ENCODE assay signal across 10 mouse cellular contexts in the genomic region with DNA sequence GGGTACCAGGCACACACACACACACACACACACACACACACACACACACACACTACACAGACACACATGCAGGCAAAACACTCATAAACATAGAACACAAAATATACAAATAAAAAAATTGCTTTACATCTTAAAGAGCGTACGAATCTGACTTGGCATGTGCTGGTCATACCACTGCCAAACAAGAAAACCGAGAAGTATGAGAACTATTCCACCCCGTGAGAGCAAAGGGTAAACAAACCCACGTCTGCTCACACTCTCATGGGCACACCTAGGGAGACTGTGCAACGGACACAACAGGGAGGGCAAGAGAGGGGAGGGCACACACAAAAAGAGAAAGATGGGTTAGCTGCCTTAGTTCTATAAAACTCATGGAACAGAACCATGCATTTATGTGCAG. TPM values are rescaled to one million over a fixed set of nuclear protein-coding genes. Genes with fewer than 3 reads are reported as not detected.
DNase-seq lines count a peak whose midpoint lies in the region; ATAC-seq and TF ChIP-seq lines count a peak whose summit lies in the region.
"Had no signal": no experiment of that assay in that cellular context is flagged by ENCODE, and none has a peak within 500 bp of the region (broad histone marks: within the 10 kb centered on the region; RNA-seq: fewer than 3 reads in every experiment).

No protein-coding gene starts in this region.

- no peak overlapping the region for H3K27ac ChIP-seq in kidney, adult 2 months (ENCODE audit: insufficient read depth, low read depth, low read length)
- peak overlapping the region; percentile 92 for H3K27ac ChIP-seq in embryonic facial prominence, embryonic 13.5 days
- peak overlapping the region; percentile 97 for H3K27ac ChIP-seq in hindbrain, embryonic 14.5 days
- H3K27ac ChIP-seq in neural tube, embryonic 12.5 days = no peak overlapping the region

- peak; percentile 48 for DNase-seq in kidney, adult 2 months
- DNase-seq in kidney, postnatal 14 days = no peak
- DNase-seq in hindbrain, embryonic 14.5 days (ENCODE audit: low spot score) = no peak
- no peak for DNase-seq in layer of hippocampus, postnatal 25 days (ENCODE audit: extremely low spot score in 1 of 2, low spot score in 1 of 2)
- no peak for DNase-seq in thymus, adult 18-20 months
- DNase-seq: lung, postnatal 36 days had no signal

- H3K27me3 ChIP-seq in kidney, adult 2 months (replicated peaks; ENCODE audit: control insufficient read depth, insufficient read depth, low read length) = no peaks in the 10 kb centered on the region
- no peaks in the 10 kb centered on the region for H3K27me3 ChIP-seq in embryonic facial prominence, embryonic 13.5 days
- H3K27me3 ChIP-seq in hindbrain, embryonic 14.5 days (ENCODE audit: control insufficient read depth, insufficient read depth, low read length) = no peaks in the 10 kb centered on the region
- H3K27me3 ChIP-seq in neural tube, embryonic 12.5 days (replicated peaks) = no peaks in the 10 kb centered on the region

- 18% methylated on average over 6 of the region's 6 CpGs for WGBS in kidney, adult 2 months
- 36% methylated on average over 6 of the region's 6 CpGs for WGBS in embryonic facial prominence, embryonic 13.5 days
- WGBS in hindbrain, embryonic 14.5 days = 59% methylated on average over 6 of the region's 6 CpGs
- WGBS in neural tube, embryonic 12.5 days = 75% methylated on average over 6 of the region's 6 CpGs

- TF ChIP-seq POLR2A in kidney, adult 2 months (IDR thresholded peaks at IDR 0.05; ENCODE audit: low read depth, low read length) = no peak

- no peak for ATAC-seq in embryonic facial prominence, embryonic 13.5 days (ENCODE audit: insufficient number of reproducible peaks, insufficient read depth, low FRiP score, low TSS enrichment, low read depth)
- no peak for ATAC-seq in hindbrain, embryonic 14.5 days (ENCODE audit: low FRiP score)
- no peak for ATAC-seq in neural tube, embryonic 12.5 days (ENCODE audit: low FRiP score, low read depth)
- no peak for ATAC-seq in erythroid progenitor cell, adult 5-6 weeks (replicated peaks; ENCODE audit: low FRiP score, poor library complexity, severe bottlenecking)

- no peaks in the 10 kb centered on the region for H3K9me3 ChIP-seq in embryonic facial prominence, embryonic 13.5 days
- H3K9me3 ChIP-seq in hindbrain, embryonic 14.5 days (ENCODE audit: control insufficient read depth, low read length) = no peaks in the 10 kb centered on the region
- no peaks in the 10 kb centered on the region for H3K9me3 ChIP-seq in neural tube, embryonic 12.5 days

- no peak overlapping the region for H3K4me3 ChIP-seq in kidney, adult 2 months (ENCODE audit: insufficient read depth, low read depth, low read length)
- H3K4me3 ChIP-seq in embryonic facial prominence, embryonic 13.5 days = peak overlapping the region; percentile 43
- H3K4me3 ChIP-seq in hindbrain, embryonic 14.5 days (replicated peaks; ENCODE audit: low read length) = peak overlapping the region; percentile 36
- peak overlapping the region; percentile 36 for H3K4me3 ChIP-seq in neural tube, embryonic 12.5 days

- H3K36me3 ChIP-seq in kidney, adult 2 months (ENCODE audit: control insufficient read depth, insufficient read depth, low read length) = no peaks in the 10 kb centered on the region; the same call in 1 of the 2 replicates
- peaks cover 33% of the 10 kb centered on the region for H3K36me3 ChIP-seq in embryonic facial prominence, embryonic 13.5 days
- H3K36me3 ChIP-seq in hindbrain, embryonic 14.5 days (replicated peaks; ENCODE audit: control insufficient read depth, insufficient read depth) = peaks cover 27% of the 10 kb centered on the region
- H3K36me3 ChIP-seq in neural tube, embryonic 12.5 days = peaks cover 37% of the 10 kb centered on the region

- no peak for TF ChIP-seq CTCF in kidney, adult 2 months (conservative IDR thresholded peaks at IDR 0.05; ENCODE audit: insufficient read depth, insufficient read length, low read depth, low read length)

- H3K9ac ChIP-seq in embryonic facial prominence, embryonic 13.5 days = peak overlapping the region; percentile 73
- peak overlapping the region; percentile 71 for H3K9ac ChIP-seq in hindbrain, embryonic 14.5 days
- H3K9ac ChIP-seq in neural tube, embryonic 12.5 days = peak overlapping the region; percentile 61; the same call in 1 of the 2 replicates

- H3K4me1 ChIP-seq in kidney, adult 2 months (ENCODE audit: control insufficient read depth, insufficient read depth, low read length) = peaks cover 22% of the 10 kb centered on the region
- peaks cover 44% of the 10 kb centered on the region for H3K4me1 ChIP-seq in embryonic facial prominence, embryonic 13.5 days
- H3K4me1 ChIP-seq in hindbrain, embryonic 14.5 days (replicated peaks; ENCODE audit: control insufficient read depth, insufficient read depth, low read length) = peaks cover 34% of the 10 kb centered on the region
- peaks cover 36% of the 10 kb centered on the region for H3K4me1 ChIP-seq in neural tube, embryonic 12.5 days

- peak overlapping the region; percentile 85 for H3K4me2 ChIP-seq in embryonic facial prominence, embryonic 13.5 days
- peak overlapping the region; percentile 73 for H3K4me2 ChIP-seq in hindbrain, embryonic 14.5 days (replicated peaks)
- peak overlapping the region; percentile 88 for H3K4me2 ChIP-seq in neural tube, embryonic 12.5 days (replicated peaks)

RNA-seq across cellular contexts. Expression of gene Ddr1, which starts 7.7 kb away (rescaled TPM):
- polyA plus RNA-seq in kidney, adult 2 months (2012; rRNA removed) = 91.2 and 109 TPM in 2 replicates
- 65.8 and 69.4 TPM in 2 replicates for polyA plus RNA-seq in embryonic facial prominence, embryonic 13.5 days (2015; fragmentation: Nextera tagmentation; extraction: Ambion mirVana)
- 62.7 and 72.5 TPM in 2 replicates for polyA plus RNA-seq in hindbrain, embryonic 14.5 days (2014; fragmentation: Nextera tagmentation; extraction: Ambion mirVana)
- 170 and 172 TPM in 2 replicates for polyA plus RNA-seq in neural tube, embryonic 12.5 days (2016; fragmentation: Nextera tagmentation; extraction: Ambion mirVana)
- total RNA-seq in layer of hippocampus, postnatal 25 days (2021) = 10 to 100 TPM; 78.5 to 82.0 TPM
- not detected in 2 replicates for total RNA-seq in erythroid progenitor cell, adult 5-6 weeks (2015; ENCODE audit: low replicate concordance)
- 0.26 TPM in 1 of 2 replicates, not detected in the other for total RNA-seq in erythroid progenitor cell, adult 5-6 weeks (2017; ENCODE audit: low replicate concordance)

RNA-seq across cellular contexts. Expression of gene Gtf2h4, which starts 23.2 kb away (rescaled TPM):
- 28.7 and 29.1 TPM in 2 replicates for polyA plus RNA-seq in kidney, adult 2 months (2012; rRNA removed)
- 39.2 and 48.6 TPM in 2 replicates for polyA plus RNA-seq in embryonic facial prominence, embryonic 13.5 days (2015; fragmentation: Nextera tagmentation; extraction: Ambion mirVana)
- 21.3 and 22.8 TPM in 2 replicates for polyA plus RNA-seq in hindbrain, embryonic 14.5 days (2014; fragmentation: Nextera tagmentation; extraction: Ambion mirVana)
- polyA plus RNA-seq in neural tube, embryonic 12.5 days (2016; fragmentation: Nextera tagmentation; extraction: Ambion mirVana) = 35.8 and 36.9 TPM in 2 replicates
- total RNA-seq in layer of hippocampus, postnatal 25 days (2021) = 10 to 100 TPM; 30.2 to 33.7 TPM
- 1.1 and 2.5 TPM in 2 replicates for total RNA-seq in erythroid progenitor cell, adult 5-6 weeks (2015; ENCODE audit: low replicate concordance)
- total RNA-seq in erythroid progenitor cell, adult 5-6 weeks (2017; ENCODE audit: low replicate concordance) = 3.6 and 6.3 TPM in 2 replicates

RNA-seq across cellular contexts. Expression of gene Vars2, which starts 29.3 kb away (rescaled TPM):
- 21.5 and 31.3 TPM in 2 replicates for polyA plus RNA-seq in kidney, adult 2 months (2012; rRNA removed)
- 15.9 and 17.4 TPM in 2 replicates for polyA plus RNA-seq in embryonic facial prominence, embryonic 13.5 days (2015; fragmentation: Nextera tagmentation; extraction: Ambion mirVana)
- polyA plus RNA-seq in hindbrain, embryonic 14.5 days (2014; fragmentation: Nextera tagmentation; extraction: Ambion mirVana) = 14.8 and 14.9 TPM in 2 replicates
- polyA plus RNA-seq in neural tube, embryonic 12.5 days (2016; fragmentation: Nextera tagmentation; extraction: Ambion mirVana) = 14.9 and 15.2 TPM in 2 replicates
- total RNA-seq in layer of hippocampus, postnatal 25 days (2021) = 10 to 100 TPM; 33.7 to 42.0 TPM
- total RNA-seq in erythroid progenitor cell, adult 5-6 weeks (2015; ENCODE audit: low replicate concordance) = 2.5 TPM in 1 of 2 replicates, not detected in the other
- total RNA-seq in erythroid progenitor cell, adult 5-6 weeks (2017; ENCODE audit: low replicate concordance) = 0.23 and 0.77 TPM in 2 replicates

RNA-seq across cellular contexts. Expression of gene Mucl3, which starts 53.2 kb away (rescaled TPM):
- polyA plus RNA-seq in kidney, adult 2 months (2012; rRNA removed) = not detected in 2 replicates
- polyA plus RNA-seq in embryonic facial prominence, embryonic 13.5 days (2015; fragmentation: Nextera tagmentation; extraction: Ambion mirVana) = 0.13 TPM in 1 of 2 replicates, not detected in the other
- polyA plus RNA-seq in hindbrain, embryonic 14.5 days (2014; fragmentation: Nextera tagmentation; extraction: Ambion mirVana) = 0.09 TPM in 1 of 2 replicates, not detected in the other
- 0.10 TPM in 1 of 2 replicates, not detected in the other for polyA plus RNA-seq in neural tube, embryonic 12.5 days (2016; fragmentation: Nextera tagmentation; extraction: Ambion mirVana)
- not detected for total RNA-seq in layer of hippocampus, postnatal 25 days (2021)
- total RNA-seq in erythroid progenitor cell, adult 5-6 weeks (2015; ENCODE audit: low replicate concordance) = not detected in 2 replicates
- total RNA-seq in erythroid progenitor cell, adult 5-6 weeks (2017; ENCODE audit: low replicate concordance) = not detected in 2 replicates
- total RNA-seq: layer of hippocampus, adult 18-20 months had no signal

Comparison
In these comparisons a context has a peak if more than half of its experiments do, and no peak if none do; other contexts are left out.
1. H3K27ac ChIP-seq: peak in embryonic facial prominence, embryonic 13.5 days (single experiment) and hindbrain, embryonic 14.5 days (single experiment); none in kidney, adult 2 months (single experiment) and neural tube, embryonic 12.5 days (single experiment).
2. Peak in every context shown above with its lines, with median percentiles within 50 percentile points of each other: H3K4me2 ChIP-seq and H3K9ac ChIP-seq.